Mouse (Mus musculus): Measurements from ENCODE around the gene Krtap12-1.
"Not testable (repeated sequence)": the region's sequence is repeated elsewhere in the genome, so short reads cannot be mapped to it uniquely, and the experiment has no call there.

DNA sequence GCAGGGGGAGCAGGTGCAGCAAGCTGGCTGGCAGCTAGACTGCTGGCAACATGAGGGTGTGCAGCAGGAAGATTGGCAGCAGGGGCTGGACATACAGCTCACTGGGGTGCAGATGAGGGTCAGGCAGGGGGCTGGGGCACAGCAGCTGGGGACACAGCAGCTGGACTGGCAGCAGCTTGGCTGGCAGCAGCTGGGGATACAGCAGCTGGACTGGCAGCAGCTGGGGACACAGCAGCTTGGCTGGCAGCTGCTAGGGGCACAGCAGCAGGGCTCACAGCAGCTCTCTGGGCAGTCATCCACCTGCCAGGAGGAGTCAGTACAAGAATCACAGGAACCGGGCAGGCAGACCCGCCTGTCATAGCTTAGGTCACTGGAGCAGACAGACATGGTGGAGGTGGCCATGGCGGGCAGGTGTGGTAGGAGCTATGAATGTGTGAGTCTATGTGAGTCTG is 30.0 kb upstream of the Krtap12-1 start, which contains the start of gene Gm19402:
- TF ChIP-seq CTCF, EP300 (IDR thresholded peaks at IDR 0.05; ENCODE audit: low read depth): not testable (repeated sequence)
